Mouse (Mus musculus) T-helper 2 cell (primary cell): Measurements from ENCODE around the gene Gm20683.

Experiments used
- in situ Hi-C: fragments of 300-600 bp; cut with MboI, MseI; formaldehyde crosslinking; loops from one replicate; pipeline ENCODE4 v1.15.1; 2025; ENCODE audit warnings: high pct_unique_total_duplicates

Gm20683 gene

DNA sequence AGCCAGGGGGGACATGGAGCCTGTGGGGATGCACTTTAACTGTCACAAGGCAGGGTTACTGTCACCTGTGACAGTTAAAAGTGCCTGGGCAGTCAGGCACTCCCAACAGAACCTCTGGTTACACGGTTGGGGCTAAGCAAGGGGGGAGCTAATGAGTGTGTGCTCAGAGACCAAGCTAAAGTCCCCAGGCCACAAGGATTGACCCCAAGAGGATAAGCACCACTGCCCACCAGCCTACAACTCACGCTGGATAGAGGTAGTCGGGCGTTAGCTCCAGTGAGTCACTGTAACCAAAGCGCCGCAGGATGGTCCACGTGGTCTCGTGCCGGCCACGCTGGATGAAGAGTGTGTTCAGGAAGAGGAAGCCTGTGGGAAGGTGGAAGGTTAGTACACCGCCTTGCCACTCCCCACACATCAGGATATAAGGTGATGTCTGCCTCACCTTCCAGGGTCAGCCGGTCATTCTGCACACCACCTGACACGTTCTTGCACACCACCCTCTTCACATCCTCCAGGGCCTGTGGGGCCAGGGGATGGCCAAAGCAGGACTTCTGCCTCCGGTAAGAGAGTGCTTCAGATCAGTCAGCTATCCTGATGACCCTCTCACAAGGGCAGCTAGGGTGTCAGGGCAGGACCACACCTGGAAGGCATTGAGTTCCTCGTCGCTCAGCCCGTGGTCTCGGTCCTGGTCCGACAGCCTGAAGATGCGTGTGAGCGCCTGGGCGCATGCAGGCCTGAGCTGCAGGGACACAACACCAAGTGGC lies at the start of gene Gm20683:
TSS of gene Gm20683 (minus strand) at position 647 of the 764 bp plus-strand sequence.
- in situ Hi-C loops, result loop anchor here (25.0 kb wide), 1 partner anchor 1996 kb away; the partner anchor contains the start of gene Snrpc

DNA sequence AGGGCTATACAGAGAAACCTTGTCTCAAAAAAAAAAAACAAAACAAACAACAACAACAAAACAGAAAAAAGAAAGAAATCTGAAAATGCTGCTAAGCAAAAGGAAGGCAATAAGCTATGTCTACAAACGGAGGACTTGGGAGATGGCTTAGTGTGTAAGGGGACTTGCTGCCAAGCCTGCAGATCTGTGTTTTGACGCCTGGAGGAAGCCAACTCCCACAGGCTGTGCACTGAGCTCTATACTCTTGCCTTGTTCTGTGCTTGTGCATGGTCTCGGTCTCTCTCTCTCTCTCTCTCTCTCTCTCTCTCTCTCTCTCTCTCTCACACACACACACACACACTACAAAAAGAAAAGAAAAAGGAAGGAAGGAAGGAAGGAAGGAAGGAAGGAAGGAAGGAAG lies 47.3 kb upstream of the Gm20683 start:
- in situ Hi-C loops, result no loop called here

DNA sequence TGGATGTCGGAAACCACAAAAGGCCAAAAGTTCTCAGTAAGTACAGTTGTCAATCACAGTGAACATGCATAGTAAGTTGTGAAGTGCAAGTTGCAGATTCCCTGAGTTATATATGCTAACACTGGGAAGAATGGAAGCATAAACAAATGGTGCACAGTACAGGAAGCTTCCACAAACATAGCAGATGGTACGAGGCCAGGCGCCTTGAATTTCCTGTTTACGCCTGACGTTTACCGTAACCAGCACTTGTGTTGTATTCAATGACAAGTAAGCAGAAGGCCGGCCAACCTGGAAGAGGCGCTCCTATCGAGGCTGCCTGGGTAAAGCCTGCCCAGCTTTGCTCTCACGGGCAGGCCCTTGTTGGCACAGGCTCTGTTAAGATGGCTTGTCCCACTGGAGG lies 45.9 kb upstream of the Gm20683 start:
- in situ Hi-C loops, result no loop called here

DNA sequence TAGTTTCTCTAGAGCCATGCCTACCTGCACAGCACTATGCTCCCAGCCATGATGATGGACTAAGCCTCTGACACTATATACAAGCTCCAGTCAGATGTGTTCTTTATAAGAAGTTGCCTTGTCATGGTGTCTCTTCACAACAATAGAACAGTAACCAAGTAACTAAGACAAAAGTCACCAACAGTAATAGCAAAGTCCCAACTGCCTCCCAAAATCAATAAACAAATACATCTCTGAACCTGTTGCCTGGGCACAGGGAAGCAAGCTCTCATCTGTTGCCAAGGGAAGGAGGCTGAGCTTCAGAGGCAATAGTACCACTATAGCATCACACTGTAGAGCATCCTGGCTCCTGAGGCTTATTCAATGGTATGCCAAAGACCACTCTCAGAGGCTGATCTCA lies 45.2 kb upstream of the Gm20683 start:
- in situ Hi-C loops, result no loop called here

DNA sequence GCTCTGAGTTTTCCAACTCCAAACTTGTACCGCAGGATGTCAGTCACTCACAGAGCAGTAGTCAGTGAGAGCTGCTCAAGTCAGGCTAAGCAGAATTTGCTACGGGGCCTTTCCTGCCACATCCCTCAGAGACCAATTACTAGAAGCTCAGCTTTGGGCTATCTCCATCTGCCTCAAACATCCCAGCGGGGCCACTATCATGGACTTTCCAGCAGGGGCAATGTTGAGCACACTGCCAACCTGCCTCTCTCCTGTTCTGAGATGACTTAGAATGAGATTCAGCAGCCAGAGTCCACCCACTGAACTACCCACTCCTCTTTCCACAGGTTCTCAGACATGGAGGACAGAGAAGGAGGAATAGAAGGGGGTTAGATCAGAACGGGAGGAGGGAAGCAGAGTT lies 44.1 kb upstream of the Gm20683 start:
- in situ Hi-C loops, result no loop called here

DNA sequence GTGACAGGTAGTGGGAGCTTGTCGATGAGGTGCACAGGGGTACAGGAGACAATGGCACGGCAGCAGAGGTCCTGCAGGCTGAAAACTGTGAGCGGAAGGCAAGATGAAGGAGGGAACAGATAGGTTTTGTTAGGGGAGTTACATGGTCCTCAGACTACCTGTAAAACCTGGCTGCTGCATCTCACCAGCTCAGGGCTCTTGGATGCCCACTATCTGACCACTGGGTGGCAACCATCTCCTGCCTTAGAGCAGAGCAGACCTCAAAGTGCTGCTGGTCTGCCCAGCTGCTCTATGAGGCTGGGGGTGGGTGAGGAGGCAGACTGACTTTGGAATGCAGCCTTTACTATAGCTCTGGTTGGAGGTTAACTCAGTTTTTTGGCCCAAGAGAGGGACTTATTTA lies 42.3 kb upstream of the Gm20683 start:
- in situ Hi-C loops, result no loop called here

DNA sequence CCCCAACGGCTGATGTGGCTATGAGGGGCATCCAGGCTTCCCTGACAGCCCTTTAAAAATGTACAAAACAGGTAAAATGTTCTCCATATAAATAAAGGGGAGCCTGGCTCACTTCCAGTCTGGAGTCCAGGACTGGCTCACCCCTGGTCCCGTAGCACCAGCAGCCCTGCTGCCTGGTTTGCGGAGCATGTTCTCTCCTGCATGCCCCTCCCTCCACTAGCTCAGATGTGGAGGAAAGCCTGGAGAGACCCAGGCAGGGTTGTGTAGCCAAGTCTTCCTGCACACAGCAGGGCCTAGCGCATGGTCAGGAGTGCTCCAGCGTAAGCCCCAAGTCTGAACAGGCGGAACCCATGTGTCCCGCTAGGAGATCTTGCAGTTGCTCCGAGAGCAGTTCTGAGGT lies 41.7 kb upstream of the Gm20683 start:
- in situ Hi-C loops, result no loop called here

DNA sequence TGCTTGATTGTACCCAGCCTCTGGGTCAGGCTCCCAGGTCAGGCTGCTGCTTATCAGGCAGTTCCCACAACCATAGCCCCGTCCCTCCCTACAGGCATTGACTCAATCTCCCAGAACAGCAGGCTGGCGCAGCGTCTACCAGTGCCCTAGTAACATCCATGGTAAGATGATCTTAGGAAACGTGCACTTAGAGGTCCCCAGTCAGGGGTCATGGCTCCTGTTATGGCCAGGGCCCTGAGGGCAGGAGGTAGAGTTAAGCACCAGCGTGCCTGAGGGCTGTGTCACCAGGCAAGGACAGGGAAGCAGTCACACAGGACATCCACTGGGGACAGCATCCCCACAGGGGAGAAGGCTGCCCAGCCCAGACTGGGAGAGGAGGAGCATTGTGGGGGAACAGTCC lies 40.7 kb upstream of the Gm20683 start:
- in situ Hi-C loops, result no loop called here

DNA sequence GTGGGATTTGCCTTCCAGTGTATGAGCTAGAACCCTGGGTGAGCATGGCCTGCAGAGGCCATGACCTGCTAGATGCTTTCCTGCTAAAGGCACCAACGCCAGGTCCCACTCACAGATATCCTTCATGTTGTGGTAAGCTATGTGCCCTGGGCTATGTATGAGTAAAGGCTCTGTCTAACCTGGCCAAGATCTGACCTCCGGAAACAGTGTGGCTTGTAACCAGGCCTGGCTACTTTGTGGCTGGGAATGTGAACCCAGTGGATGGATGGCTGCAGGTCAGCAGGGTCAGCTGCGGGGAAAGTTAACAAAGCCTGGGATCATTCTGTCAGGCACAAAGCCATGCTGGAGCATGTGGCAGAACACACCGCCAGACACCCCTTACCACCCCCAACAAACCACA lies 40.1 kb upstream of the Gm20683 start:
- in situ Hi-C loops, result no loop called here

DNA sequence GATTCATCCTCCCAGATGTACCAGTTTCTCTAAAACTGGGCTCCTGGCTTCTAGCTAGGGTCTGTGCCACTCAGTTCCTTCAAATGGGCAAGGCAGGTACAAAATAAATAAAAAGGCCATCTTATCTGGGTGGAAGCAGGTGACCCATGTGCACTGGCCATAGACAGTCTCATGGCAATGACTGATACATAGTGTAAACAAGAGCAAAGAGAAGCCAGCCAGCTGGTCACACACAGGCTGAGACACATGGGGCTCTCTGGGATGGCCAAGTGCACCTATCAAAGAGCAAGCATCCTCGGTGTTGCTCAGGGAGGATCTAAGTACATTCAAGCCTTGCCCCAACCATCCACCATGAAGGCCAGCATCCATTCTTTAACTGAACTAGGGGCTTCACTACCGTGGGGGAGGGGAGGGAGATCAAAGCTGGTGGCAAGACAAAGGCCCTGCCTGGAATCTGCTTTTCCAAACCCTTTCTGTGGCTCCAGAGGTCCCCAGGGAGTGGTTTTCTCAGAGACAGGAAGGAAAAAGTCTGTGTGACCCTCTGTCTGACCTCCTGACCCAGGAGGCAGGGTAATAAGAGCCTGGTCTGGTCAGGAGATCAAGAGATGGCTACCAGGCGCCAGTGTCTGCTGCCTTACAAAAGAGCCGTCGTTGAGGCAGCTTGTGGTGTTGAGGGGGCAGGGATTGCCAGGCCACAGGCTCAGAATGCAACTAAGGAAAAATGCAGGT lies 39.5 kb upstream of the Gm20683 start:
- in situ Hi-C loops, result no loop called here

DNA sequence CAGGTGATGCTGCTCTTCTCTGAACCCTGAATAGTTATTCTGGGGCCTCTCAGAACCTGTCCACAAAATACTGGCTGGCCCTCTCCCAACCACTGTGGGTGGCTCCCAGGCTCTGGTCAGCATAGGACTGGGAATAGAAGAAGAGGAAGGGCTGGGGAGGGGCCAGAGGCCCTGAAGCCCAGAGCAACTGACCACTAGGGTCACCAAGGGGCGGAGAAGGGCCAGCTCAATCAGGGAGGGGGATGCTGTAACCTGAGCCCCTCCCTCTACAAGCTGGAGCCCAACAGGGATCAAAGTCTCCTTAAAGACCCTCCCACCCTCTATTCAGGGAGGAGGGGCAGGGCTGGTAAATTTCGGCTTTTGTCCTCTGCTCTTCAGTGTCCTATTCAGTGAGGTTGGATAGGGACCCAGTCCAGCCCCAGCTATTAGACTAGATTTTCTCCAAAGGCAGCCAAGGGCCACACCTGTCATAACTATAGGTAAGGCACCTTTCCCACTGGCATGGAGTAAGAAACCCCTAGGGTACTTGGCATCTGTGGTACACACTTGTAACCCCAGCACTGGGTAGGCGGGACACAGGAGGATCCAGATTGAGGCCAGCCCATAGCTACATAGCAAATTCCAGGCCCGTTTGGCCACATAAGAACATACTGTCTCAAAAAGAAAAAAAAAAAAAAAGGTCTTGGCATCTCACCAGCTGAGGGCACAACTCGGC lies 38.8 kb upstream of the Gm20683 start, which contains the start of gene Wfikkn1:
TSS of gene Wfikkn1 (minus strand) at position 663 of the 715 bp plus-strand sequence.
- in situ Hi-C loops, result no loop called here

DNA sequence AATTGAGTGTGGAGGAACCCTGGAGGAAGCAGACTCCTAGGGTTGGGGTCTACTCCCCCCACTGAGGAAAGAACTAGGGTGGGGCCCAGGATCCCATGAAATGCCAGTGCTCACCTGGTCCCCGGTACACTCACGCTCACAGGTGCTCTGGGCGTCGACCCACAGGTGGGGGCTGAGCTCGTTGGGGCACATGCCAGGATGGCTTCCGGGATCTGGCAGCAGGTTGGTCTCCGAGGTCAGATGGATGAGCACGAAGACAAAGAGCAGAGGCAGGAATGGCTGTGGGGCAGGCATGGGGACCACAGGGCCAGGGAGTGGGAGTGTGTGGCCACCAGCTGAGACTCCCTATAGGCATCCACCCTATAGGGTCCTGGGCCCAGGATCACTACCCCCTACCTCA lies 38.2 kb upstream of the Gm20683 start:
- in situ Hi-C loops, result no loop called here

DNA sequence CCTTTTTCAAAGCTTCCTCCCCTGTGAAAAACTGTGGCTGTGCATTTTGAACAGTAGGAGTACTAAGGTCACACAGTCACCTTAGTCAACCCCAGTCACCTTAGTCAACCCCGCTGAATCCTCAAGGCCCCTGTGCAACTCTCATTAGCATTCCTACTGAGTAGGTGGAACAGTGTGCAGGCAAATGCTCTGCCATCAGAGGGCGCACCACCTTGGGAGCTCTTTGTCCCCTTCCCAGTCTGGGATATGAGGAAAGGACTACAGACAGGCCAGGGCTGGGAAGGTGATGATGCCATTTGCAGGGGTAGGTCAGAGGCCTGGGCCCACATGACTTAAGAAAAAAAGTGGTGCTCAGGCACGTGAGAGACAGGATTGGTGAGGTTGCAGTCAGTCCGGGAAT lies 37.7 kb upstream of the Gm20683 start:
- in situ Hi-C loops, result no loop called here

DNA sequence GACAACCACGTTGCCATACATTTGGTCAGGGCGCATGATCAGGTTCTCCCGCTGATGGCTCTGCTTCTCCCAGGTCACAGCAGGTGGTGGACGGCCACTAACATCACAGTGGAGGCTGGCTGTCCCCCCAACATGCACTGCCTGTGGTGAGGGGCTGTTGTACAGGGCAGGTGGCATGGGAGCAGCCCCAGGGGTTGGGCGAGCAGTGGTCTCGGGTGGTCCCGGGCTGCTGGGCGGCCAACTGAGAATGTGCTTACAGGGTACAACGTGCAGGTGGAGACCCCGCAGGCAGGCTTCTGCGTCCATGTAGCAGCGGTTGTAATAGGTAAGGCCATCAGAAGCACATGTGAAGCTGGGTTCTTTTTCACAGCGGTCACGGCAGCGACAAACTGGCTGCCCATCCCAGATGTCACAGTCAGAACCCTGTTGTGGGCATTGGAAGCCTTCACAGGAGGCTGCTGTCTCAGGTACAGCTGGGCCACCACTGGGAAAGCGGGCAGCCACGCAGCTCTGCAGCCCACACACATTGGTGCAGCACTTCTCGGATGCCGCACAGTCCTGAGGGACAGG lies 37.1 kb upstream of the Gm20683 start:
- in situ Hi-C loops, result no loop called here

DNA sequence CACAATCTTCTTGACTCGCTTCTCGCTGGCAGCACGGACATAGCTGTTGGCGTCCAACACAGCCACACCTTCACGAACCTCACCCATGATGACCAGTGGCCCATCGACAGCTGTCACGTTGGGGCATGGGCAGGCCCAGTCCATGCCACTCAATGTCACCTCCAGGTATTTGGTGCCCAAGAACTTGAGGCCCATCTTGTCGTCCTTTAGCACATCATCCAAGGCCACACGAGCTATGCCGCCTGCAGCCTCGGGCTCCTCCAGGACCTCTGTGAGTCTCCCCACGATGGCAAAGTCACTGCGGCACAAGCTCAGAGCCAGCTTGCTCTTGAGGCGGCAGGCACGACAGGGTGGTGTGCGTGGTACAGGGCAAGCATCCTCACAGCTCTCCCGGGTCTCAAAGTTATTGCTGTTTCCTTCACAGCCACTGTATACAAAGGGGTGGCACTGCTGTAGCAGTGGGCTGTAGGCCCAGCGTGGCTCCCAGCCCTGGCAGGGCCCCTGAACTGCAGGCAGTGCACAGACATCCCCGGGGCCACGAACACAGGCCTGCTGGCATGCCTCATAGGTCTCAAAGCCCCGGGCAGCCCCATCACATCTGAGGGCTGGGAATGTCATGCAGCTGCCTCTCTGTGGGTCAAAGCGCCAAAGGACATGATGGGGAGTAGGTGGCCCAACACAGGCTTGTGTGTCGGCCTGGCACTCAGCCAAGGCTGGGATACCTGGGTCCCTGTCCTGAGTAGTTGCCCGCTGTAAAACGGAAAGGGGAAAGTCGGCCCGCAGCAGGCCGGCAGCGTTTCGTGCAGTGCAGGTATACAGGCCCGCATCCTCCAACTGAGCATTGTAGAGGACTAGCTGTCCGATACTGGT lies 36.4 kb upstream of the Gm20683 start:
- in situ Hi-C loops, result no loop called here

DNA sequence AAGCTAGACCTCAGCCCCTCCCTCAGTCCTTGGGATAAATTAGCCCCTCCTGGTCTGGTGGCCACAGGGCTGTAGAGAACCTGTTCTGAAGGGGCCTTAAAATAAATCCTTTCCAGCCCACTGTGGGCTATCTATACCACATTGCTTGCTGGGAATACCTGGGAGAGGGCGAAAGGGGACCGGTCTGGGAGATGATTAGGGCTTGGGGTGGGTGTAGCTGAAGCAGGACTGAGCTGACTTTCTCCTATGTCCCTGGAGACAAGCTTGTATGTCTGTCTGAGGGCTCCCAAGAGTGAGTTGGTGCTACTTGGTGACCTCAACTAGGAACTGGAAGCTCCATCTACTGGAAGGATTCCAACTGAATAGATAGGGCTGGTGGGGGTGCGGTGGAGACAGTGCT lies 35.5 kb upstream of the Gm20683 start:
- in situ Hi-C loops, result no loop called here

DNA sequence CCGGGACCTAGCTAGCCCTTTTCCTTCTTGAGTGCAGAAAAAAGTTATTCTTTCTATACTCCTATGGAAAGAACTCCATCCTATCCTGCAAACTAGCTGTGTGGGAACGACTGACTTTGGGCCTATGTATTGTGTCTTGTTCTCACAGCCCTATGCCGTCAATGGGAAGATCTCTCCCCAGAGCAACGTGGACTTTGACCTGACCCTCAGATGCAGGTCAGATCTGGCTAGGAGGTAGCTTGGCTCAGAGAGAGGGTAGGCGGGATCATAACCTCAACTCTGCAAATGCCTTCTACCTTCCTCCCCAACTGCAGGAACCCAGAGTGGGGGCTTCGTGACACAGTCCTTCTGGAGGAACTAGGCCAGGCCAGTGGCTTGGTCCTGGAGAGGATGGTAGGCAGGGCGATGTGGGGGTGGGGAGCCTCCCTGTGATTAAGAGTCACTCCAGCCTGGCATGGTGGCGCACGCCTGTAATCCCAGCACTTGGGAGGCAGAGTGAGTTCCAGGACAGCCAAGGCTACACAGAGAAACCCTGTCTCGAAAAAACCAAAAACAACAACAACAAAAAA lies 34.9 kb upstream of the Gm20683 start:
- in situ Hi-C loops, result no loop called here

DNA sequence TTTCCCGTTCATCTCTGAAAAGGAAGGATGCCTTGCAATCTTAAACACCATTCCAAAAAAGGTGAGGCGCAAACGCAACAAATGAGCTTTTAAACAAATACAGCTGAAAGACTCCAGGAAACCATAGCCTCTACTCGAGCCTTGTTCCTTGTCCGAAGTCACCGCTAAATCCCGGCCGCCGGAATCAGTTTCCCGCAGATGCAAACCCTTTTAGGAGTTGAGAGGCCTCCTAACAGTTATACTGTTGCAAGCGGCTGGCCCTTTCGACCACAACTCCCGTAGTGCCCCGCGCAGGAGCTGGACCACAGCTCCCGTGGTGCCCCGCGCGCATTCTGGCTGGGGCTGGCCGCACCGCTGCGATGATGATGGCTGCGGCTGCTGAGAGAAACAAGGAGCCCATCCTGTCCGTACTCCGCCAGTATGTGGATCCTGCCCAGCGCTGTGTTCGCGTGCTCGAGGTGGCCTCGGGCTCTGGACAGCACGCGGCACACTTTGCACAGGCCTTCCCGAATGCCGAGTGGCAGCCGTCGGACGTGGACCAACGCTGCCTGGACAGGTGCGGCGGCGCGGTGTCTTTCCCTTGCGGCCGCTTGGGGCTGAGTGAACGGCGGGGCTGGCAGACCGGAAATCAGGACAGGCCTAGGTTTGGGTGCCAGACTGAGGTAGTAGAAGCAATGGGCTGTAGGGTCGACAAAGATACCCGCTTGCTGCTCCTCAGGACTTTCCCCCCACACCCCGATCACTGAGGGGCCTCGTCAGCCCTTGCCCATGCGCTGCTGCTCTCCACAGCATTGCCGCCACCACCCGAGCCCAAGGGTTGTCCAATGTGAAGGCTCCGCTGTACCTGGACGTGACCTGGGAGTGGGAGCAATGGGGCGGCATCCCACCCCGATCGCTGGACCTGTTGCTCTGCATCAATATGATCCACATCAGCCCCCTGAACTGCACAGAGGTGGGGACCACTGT lies 33.9 kb upstream of the Gm20683 start:
- in situ Hi-C loops, result no loop called here

DNA sequence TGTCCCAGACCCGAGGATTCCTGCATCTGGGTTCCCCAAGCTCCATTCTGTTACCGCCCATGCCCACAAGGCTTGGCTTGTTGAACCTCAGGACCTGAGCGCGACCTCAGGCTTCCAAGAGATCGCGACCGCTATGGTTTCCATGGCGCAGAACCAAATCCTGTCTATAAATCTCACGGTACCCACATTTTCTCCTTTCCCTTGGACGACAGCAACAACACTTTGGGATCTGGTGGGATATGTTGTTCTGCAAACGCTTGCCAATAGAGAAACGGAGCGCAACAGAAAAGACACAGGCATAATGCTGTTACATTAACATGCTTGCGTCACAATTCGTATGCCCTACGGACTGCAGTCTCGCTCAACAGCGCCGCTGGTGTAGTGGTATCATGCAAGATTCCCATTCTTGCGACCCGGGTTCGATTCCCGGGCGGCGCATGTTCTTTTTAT lies 33.2 kb upstream of the Gm20683 start, which contains the start of gene Mettl26:
TSS of gene Mettl26 (plus strand) at position 354 of the 450 bp plus-strand sequence.
- in situ Hi-C loops, result loop anchor here (5.0 to 25.0 kb wide), 2 partner anchors 42 to 1412 kb away; partner anchors contain the start of genes Bricd5, E4f1, Pgp and Stub1
